Comparison of ENCODE assay signal across 19 mouse cellular contexts in genomic region chr4:120241106-120241505, GRCm38 (mm10). TPM values are rescaled to one million over a fixed set of nuclear protein-coding genes. Genes with fewer than 3 reads are reported as not detected.
DNase-seq lines count a peak whose midpoint lies in the region; ATAC-seq lines count a peak whose summit lies in the region.
"Had no signal": no experiment of that assay in that cellular context is flagged by ENCODE, and none has a peak within 500 bp of the region (broad histone marks: within the 10 kb centered on the region; RNA-seq: fewer than 3 reads in every experiment).

No protein-coding gene starts in this region.

- peak; percentile 52 to 64 for DNase-seq in cerebellum, postnatal 25 days
- DNase-seq in cerebellum, adult 8-10 months: no peak
- DNase-seq in midbrain, embryonic 11.5 days (ENCODE audit: low spot score, missing footprints): no peak
- no peak for DNase-seq in hindbrain, embryonic 14.5 days (ENCODE audit: low spot score)
- no peak for DNase-seq in yolk sac, embryonic 10.5 days (ENCODE audit: low spot score)
- DNase-seq in Muller cell, postnatal 12 days (ENCODE audit: inconsistent ontology term): no peak
- DNase-seq: adrenal gland, postnatal 10 days; heart, postnatal 4 days; right cerebral cortex, adult 18-20 months; spleen, adult 18-20 months; thymus, adult 2 months had no signal

- H3K9ac ChIP-seq in midbrain, embryonic 13.5 days (replicated peaks): no peak overlapping the region
- no peak overlapping the region for H3K9ac ChIP-seq in midbrain, embryonic 11.5 days (ENCODE audit: low read length)
- H3K9ac ChIP-seq in hindbrain, embryonic 14.5 days: no peak overlapping the region
- H3K9ac ChIP-seq in neural tube, embryonic 14.5 days (replicated peaks; ENCODE audit: low read depth, low read length): no peak overlapping the region
- H3K9ac ChIP-seq: embryonic facial prominence, embryonic 13.5 days; liver, embryonic 12.5 days; lung, embryonic 15.5 days; stomach, embryonic 15.5 days had no signal

- peak overlapping the region; percentile 74 for H3K27ac ChIP-seq in midbrain, embryonic 13.5 days
- H3K27ac ChIP-seq in midbrain, embryonic 11.5 days (ENCODE audit: low read depth, low read length): no peak overlapping the region
- peak overlapping the region; percentile 26; the same call in 1 of the 2 replicates for H3K27ac ChIP-seq in hindbrain, embryonic 14.5 days
- H3K27ac ChIP-seq in neural tube, embryonic 14.5 days (ENCODE audit: low read depth, low read length): peak overlapping the region; percentile 18; the same call in 1 of the 2 replicates
- H3K27ac ChIP-seq: embryonic facial prominence, embryonic 13.5 days; kidney, postnatal 0 days; liver, embryonic 12.5 days; lung, embryonic 15.5 days; stomach, embryonic 15.5 days had no signal

- ATAC-seq in midbrain, embryonic 13.5 days: no peak
- no peak for ATAC-seq in midbrain, embryonic 11.5 days (ENCODE audit: low FRiP score)
- no peak for ATAC-seq in hindbrain, embryonic 14.5 days (ENCODE audit: low FRiP score)
- ATAC-seq in neural tube, embryonic 14.5 days (ENCODE audit: low read depth): no peak
- ATAC-seq: intestine, postnatal 0 days; liver, embryonic 12.5 days had no signal

- H3K9me3 ChIP-seq in midbrain, embryonic 13.5 days: no peaks in the 10 kb centered on the region
- H3K9me3 ChIP-seq in midbrain, embryonic 11.5 days (ENCODE audit: control insufficient read depth, low read length): no peaks in the 10 kb centered on the region
- no peaks in the 10 kb centered on the region for H3K9me3 ChIP-seq in hindbrain, embryonic 14.5 days (ENCODE audit: control insufficient read depth, low read length)
- H3K9me3 ChIP-seq in neural tube, embryonic 14.5 days (ENCODE audit: control insufficient read depth, low read length): no peaks in the 10 kb centered on the region
- H3K9me3 ChIP-seq: embryonic facial prominence, embryonic 13.5 days; liver, embryonic 12.5 days; lung, embryonic 15.5 days; stomach, embryonic 15.5 days had no signal

- H3K27me3 ChIP-seq in midbrain, embryonic 13.5 days: peaks cover 4% of the 10 kb centered on the region; the same call in 1 of the 2 replicates
- H3K27me3 ChIP-seq in midbrain, embryonic 11.5 days (ENCODE audit: control insufficient read depth, insufficient read depth, low read length): no peaks in the 10 kb centered on the region
- no peaks in the 10 kb centered on the region for H3K27me3 ChIP-seq in hindbrain, embryonic 14.5 days (ENCODE audit: control insufficient read depth, insufficient read depth, low read length)
- no peaks in the 10 kb centered on the region for H3K27me3 ChIP-seq in neural tube, embryonic 14.5 days (ENCODE audit: control insufficient read depth, insufficient read depth, low read length)

- H3K4me3 ChIP-seq in midbrain, embryonic 13.5 days (replicated peaks): no peak overlapping the region
- no peak overlapping the region for H3K4me3 ChIP-seq in midbrain, embryonic 11.5 days (ENCODE audit: low read depth, low read length)
- H3K4me3 ChIP-seq in hindbrain, embryonic 14.5 days (replicated peaks; ENCODE audit: low read length): no peak overlapping the region
- no peak overlapping the region for H3K4me3 ChIP-seq in neural tube, embryonic 14.5 days (ENCODE audit: low read depth, low read length)
- H3K4me3 ChIP-seq: embryonic facial prominence, embryonic 13.5 days; liver, embryonic 12.5 days; lung, embryonic 15.5 days; stomach, embryonic 15.5 days had no signal

- whole genome bisulfite sequencing in midbrain, embryonic 13.5 days: 68% methylated on average over 3 of the region's 3 CpGs
- 79% methylated on average over 3 of the region's 3 CpGs for WGBS in midbrain, embryonic 11.5 days
- 54% methylated on average over 3 of the region's 3 CpGs for WGBS in hindbrain, embryonic 14.5 days
- 60% methylated on average over 3 of the region's 3 CpGs for WGBS in neural tube, embryonic 14.5 days

- peaks cover 53% of the 10 kb centered on the region for H3K4me1 ChIP-seq in midbrain, embryonic 13.5 days (replicated peaks)
- H3K4me1 ChIP-seq in midbrain, embryonic 11.5 days (ENCODE audit: control insufficient read depth, insufficient read depth, low read length): peaks cover 12% of the 10 kb centered on the region
- peaks cover 36% of the 10 kb centered on the region for H3K4me1 ChIP-seq in hindbrain, embryonic 14.5 days (replicated peaks; ENCODE audit: control insufficient read depth, insufficient read depth, low read length)
- H3K4me1 ChIP-seq in neural tube, embryonic 14.5 days (ENCODE audit: control insufficient read depth, insufficient read depth, low read length): peaks cover 20% of the 10 kb centered on the region
- H3K4me1 ChIP-seq: liver, embryonic 12.5 days; stomach, embryonic 15.5 days had no signal

- H3K4me2 ChIP-seq in midbrain, embryonic 13.5 days (replicated peaks): no peak overlapping the region
- no peak overlapping the region for H3K4me2 ChIP-seq in midbrain, embryonic 11.5 days
- H3K4me2 ChIP-seq in hindbrain, embryonic 14.5 days (replicated peaks): no peak overlapping the region
- no peak overlapping the region for H3K4me2 ChIP-seq in neural tube, embryonic 14.5 days (ENCODE audit: low read depth, low read length)
- H3K4me2 ChIP-seq: embryonic facial prominence, embryonic 13.5 days; liver, embryonic 12.5 days; lung, embryonic 15.5 days; stomach, embryonic 15.5 days had no signal

- H3K36me3 ChIP-seq in midbrain, embryonic 13.5 days: no peaks in the 10 kb centered on the region
- no peaks in the 10 kb centered on the region for H3K36me3 ChIP-seq in midbrain, embryonic 11.5 days (ENCODE audit: control insufficient read depth, insufficient read depth, low read length)
- no peaks in the 10 kb centered on the region for H3K36me3 ChIP-seq in hindbrain, embryonic 14.5 days (replicated peaks; ENCODE audit: control insufficient read depth, insufficient read depth)
- no peaks in the 10 kb centered on the region for H3K36me3 ChIP-seq in neural tube, embryonic 14.5 days (ENCODE audit: control insufficient read depth, insufficient read depth, low read length)
- H3K36me3 ChIP-seq: embryonic facial prominence, embryonic 13.5 days; liver, embryonic 12.5 days; lung, embryonic 15.5 days; stomach, embryonic 15.5 days had no signal

RNA-seq across cellular contexts. Expression of gene Foxo6, which starts 46.0 kb away (rescaled TPM):
- 0.69 and 0.77 TPM in 2 replicates for polyA plus RNA-seq in midbrain, embryonic 13.5 days (2015; fragmentation: Nextera tagmentation; extraction: Ambion mirVana)
- 0.11 and 0.25 TPM in 2 replicates for polyA plus RNA-seq in midbrain, embryonic 11.5 days (2014; fragmentation: Nextera tagmentation; extraction: Ambion mirVana)
- 1.0 and 1.4 TPM in 2 replicates for polyA plus RNA-seq in hindbrain, embryonic 14.5 days (2014; fragmentation: Nextera tagmentation; extraction: Ambion mirVana)
- 0.85 and 1.1 TPM in 2 replicates for polyA plus RNA-seq in neural tube, embryonic 14.5 days (2014; fragmentation: Nextera tagmentation; extraction: Ambion mirVana)
- polyA plus RNA-seq: liver, embryonic 12.5 days had no signal

Comparison
In these comparisons a context has a peak if more than half of its experiments do, and no peak if none do; other contexts are left out.
1. DNase-seq: peak in cerebellum, postnatal 25 days (2 of 2); none in cerebellum, adult 8-10 months (single experiment), midbrain, embryonic 11.5 days (single experiment), hindbrain, embryonic 14.5 days (single experiment), yolk sac, embryonic 10.5 days (single experiment) and Muller cell, postnatal 12 days (single experiment).